Mouse (Mus musculus) erythroblast, adult 5-6 weeks (primary cell): Measurements from ENCODE around the gene Rps6kl1. TPM values are rescaled to one million over a fixed set of nuclear protein-coding genes. Genes with fewer than 3 reads are reported as not detected.
A peak's percentile ranks its signal among the peaks of the same experiment; 100 is the strongest.

ENCODE experiments used
- ATAC-seq: replicated peaks from 2 replicates; pipeline ENCODE4 v1.8.0; 2016; ENCODE audit warnings: moderate number of reproducible peaks, mild to moderate bottlenecking, moderate TSS enrichment, inconsistent platforms; ENCODE audit not compliant: poor library complexity, low FRiP score, severe bottlenecking
- total RNA-seq, 2 experiments: library from RNA; stranded (forward) in 1 of 2; stranded (reverse) in 1 of 2; fragments of 150-400 nt in 1 of 2; fragments of 200-764, 138-1000 nt in 1 of 2; gene quantifications; 2 replicates each; pipeline versions ENCODE4 v1.2.3 to v1.2.4; 2015 to 2017; ENCODE audit warnings: low replicate concordance in 2 of 2

Gene Rps6kl1
- total RNA-seq (2015; ENCODE audit: low replicate concordance) (not detected in 2 replicates), total RNA-seq (2017; ENCODE audit: low replicate concordance) (not detected in 2 replicates)

DNA sequence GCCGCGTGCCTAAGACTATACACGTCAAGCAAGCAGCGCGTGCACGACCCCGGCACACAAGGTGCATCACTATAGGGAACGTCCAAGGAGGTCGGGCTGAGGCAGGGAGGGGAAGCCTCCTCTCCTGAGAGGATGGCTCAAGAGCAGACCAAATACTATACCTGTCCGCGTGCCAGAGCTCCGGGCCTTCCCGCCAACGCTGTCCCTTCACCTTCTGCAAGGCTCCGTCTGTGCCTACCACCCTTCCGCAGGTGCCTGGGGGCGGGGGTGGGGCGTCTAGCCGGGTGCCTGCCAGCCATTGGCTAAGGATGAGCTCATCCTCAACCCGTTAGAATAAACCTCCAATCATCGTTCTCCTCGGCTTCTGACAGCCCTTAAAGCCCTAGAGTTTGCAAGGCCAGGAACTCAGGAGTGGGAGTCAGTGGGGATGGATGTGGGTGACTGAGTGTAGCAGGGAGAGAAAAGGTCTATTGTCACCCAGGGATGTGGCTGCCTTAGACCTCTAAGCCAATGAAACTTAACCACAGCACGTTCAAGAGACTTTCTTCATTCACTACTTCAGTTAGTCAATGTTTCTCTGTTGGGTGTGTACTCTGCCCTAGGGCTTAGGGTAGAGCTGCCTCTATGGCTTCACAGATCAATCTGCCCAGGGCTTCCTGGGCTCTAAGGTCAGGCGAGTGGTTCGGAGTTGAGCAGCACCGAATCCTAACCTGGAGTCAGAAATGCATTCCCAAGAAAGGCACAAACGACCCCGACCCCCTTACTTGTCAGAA, at the start of gene Rps6kl1:
Gene Rps6kl1 (minus strand): TSS at position 263 of the 773 bp plus-strand sequence.
- 0 out of 2 replicates have a peak, but pooled peaks have one; percentile 39 for ATAC-seq

DNA sequence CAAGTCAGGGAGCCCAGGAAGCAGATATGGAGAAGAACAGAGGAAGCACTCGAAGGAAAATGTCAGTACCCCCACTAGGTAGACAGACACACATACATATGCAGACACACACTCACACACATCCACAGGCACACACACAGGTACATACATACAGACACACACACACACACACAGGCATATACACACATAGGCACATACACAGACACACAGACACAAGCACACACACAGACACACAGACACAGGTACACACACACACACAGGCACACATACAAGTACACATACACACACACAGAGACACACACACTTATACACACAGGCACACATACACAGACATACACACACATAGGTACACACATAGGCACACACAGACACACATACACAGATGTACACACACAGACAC, 48.9 kb upstream of the Rps6kl1 start:
- no peak for ATAC-seq

DNA sequence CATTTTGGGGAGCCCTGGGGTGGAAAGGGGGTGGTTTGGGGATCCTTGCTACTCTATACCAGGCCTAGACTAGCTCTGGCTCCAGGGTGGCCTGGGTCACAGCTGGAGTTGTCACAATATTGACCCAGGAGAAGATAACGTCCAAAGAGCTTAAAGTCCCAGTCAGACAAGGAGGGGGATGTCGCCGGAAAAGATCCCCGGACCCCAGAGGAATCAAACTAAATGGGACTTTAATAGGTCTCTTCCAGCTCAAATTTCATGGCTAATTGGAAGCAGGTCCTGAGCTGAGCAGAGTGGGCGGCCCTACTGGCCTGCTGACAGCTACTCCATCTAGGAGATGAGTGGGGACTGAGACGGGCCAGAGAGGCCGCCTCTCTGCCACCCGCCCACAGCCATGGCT, 46.9 kb upstream of the Rps6kl1 start:
- ATAC-seq, result no peak

DNA sequence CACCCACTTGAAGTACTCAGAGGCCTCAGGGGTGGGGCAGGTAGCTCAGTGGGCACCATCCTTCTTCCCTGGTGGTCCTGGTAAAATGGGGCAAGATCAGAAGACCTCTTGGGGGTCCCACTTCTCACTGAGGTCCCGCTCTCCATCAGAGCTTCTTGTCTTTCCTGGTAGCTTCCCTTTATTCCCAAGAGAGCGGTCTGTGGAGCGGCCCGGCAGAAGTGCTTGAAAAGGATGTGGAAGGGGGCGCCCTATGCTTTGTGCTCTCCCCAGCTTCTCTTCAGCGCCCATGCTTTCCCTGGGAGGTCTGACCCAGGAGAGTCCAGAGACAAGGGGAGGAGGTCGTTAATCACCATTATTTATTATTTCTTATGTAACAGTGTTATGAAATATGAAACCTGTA, 46.3 kb upstream of the Rps6kl1 start:
- no peak for ATAC-seq

DNA sequence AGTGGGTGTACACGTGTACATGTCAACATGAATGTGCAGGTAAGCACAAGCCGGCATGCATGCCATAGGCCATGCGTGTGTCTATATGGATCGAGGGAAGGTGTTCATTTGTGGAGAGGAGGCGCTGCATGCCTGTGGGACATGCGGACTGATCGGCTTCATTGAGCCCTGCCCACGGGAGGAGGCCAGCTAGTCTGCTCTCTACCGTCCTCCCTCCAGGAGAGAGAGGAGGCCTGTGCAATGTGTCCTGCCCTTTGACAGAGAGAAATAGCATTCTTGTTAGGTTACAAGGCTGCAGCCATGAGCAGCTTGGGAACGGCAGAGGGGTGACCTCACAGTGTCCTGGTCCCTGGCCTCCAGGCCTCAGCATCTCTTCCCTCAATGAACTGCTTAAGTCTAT, 45.1 kb upstream of the Rps6kl1 start:
- no peak for ATAC-seq

DNA sequence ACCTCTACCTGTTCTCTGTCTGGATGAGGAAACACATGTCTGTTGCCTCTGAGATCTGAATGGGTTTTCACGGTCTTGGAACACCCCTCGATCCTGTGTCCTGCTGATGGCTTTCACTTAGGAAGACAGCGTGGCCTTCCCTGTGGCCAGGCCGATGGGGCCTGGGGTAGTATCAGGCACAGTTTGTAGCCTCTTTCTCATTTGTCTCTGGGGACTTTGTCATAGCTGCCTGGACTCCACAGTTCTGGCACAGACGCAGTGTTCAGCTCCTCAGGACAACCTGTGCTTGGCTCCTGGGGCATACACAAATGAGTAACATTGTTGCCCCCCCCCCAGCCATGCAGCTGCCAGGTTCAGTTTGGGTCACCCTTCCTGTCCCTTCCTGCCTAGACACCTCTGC, 44.0 kb upstream of the Rps6kl1 start:
- no peak for ATAC-seq

DNA sequence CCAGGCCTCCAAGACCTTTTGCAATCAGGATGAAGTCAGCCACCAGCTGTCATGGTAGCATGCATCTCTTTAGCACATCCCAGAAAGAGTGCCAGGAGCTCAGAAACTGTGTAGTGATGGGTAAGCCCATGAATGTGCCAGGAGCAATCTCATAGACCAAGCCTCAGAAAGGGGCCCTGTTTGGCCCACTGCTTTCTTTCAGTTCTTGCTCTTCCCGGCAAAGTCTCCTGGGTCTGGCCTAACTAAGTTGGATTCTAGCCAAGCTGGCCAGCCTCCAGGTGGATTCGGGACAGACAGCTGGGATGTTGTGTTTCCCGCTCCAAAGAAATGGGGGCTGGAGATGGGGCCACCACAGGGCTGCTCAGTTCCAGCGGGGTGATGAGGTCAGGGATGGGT, 43.6 kb upstream of the Rps6kl1 start:
- no peak for ATAC-seq

GRCm38 (mm10) chr12:85193923-85194622, 43.0 kb upstream of the Rps6kl1 start:
- no peak for ATAC-seq

DNA sequence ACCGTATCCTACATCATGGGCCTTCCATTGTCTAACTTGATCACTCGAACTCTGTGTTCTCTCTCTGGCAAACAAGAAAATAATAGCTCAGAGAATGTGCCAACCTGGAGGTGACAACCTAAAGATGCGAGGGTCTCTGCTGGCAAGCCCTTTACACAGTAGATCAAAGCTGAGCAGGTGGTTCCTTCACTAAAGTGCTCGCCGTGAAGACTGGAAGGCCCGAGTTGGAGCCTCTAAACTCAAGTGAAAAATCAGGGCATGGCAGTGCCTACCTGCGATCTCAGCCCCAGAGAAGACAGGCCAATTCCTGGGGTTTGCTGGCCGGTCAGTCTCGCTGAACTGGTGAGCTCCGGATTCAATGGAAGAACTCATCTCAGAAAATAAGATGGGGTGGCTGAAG, 42.1 kb upstream of the Rps6kl1 start:
- ATAC-seq, result no peak

GRCm38 (mm10) chr12:85192461-85193108, 41.5 kb upstream of the Rps6kl1 start:
- ATAC-seq, result no peak

DNA sequence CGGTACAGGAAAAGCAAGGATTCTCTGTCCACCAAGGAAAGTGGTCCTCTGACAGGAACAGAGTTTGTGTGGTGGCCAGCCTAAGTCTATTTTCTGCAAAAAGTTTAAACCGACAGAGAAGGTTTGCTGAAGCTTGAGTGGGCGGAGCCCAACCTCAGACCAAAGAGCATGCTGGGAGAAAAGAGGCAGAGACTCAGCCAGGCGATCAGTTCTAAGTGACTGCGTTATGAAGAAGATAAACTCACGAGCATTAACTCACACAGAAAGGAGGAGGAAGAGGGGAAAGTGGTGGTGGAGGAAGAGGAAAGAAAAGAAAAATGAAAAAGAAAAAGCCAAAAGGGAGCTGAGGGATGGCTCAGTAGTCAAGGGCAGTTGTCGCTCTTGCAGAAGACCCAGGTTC, 39.2 kb upstream of the Rps6kl1 start:
- ATAC-seq, result no peak

DNA sequence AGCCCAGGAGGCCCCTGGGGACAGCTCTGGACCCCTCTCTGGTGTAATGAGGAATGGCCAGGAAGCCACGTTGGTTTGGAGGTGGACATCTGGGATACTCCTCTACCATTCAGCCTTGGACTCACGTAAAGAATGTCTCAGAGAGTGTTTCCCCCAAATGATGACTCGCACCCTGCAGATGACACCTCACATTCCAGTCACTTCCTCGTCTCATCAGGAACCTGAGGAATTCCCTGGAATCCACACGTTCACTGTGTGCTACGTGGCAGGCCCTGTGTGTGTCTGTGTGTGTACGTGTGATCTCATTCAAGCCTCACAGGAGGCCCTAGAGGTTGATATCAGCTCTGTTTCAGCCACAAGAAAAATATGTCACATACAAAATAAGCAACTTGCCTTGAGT, 35.3 kb upstream of the Rps6kl1 start:
- no peak for ATAC-seq

- no peak for ATAC-seq
Observed at GRCm38 (mm10) chr12:85185810-85186209, 34.7 kb upstream of the Rps6kl1 start.

- no peak for ATAC-seq
Observed at GRCm38 (mm10) chr12:85184118-85184517, 33.1 kb upstream of the Rps6kl1 start.

DNA sequence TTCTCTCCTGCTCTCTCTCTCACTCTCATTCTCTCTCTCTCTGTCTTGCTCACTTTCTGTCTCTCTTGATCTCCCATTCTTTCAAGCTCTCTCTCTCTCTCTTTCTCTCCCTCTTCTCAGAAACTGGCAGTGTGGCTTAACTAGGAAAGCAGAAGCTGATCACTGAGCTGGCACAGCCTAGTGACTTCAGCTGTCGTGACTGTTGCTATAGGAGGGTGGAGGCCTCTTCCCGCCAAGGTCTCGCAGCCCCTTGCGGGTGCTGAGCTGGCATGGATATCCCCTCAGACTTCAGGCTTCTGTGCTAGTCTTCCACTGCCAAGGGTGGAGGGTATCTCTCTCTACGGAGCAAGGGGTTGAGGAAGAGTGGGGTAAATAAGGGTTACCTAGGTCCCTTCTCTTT, 31.8 kb upstream of the Rps6kl1 start:
- no peak for ATAC-seq

- no peak for ATAC-seq
Observed at GRCm38 (mm10) chr12:85182345-85182643, 31.2 kb upstream of the Rps6kl1 start.

DNA sequence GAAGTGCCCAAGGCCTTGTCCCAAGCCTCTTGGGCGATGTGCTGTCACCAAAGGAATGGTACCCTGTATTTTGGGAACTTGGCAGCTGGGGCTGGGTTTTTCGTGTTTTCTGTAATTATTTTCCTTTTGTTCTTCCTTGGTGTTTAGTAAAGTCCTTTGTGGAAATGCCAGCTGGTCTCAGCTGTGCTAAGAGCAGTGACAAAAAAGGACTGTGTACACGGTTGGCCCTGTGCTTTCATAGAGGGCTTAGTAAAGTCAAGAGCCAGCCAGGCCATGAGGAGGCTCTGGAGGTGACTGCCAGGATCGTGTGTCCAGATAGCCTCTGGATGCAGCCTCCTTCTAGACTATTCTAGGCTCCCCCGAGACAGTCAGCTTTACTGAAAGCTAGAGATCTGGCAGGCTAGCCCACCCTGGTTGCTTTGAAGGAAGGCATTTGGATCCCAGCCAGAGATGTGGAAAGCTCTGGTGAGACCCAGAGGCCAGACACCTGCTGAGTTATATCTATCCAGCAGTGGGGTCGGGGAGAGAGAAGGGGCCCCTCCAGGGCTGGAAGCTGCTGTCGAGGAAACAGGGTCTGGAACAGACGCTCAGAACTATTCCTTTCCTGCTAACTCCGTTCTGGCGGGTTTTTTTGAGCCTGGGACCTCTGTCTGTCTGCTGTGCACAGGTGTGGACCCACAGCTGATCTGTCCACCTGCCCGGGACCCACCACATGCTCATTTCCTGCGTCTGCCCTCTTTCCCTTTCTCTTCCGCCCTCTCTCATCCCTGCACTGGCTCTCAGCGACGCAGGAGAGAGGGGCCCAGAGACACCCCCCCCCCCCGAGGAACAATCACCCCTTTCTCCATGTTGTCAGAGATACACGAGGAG, 30.6 kb upstream of the Rps6kl1 start:
- no peak for ATAC-seq

GRCm38 (mm10) chr12:85178294-85178693, 27.2 kb upstream of the Rps6kl1 start:
- ATAC-seq, result no peak

- ATAC-seq, result no peak
Observed at GRCm38 (mm10) chr12:85177740-85178239, 26.7 kb upstream of the Rps6kl1 start, which contains the start of gene Pgf. Gene Pgf (minus strand): TSS chr12:85177790.
